Mouse (Mus musculus) liver, embryonic 16.5 days (tissue): ENCODE results near the gene E130311K13Rik. TPM values are rescaled to one million over a fixed set of nuclear protein-coding genes. Genes with fewer than 3 reads are reported as not detected.

ENCODE experiments used
- ATAC-seq: fragments of 200-750 bp; cut with Nextera tagmentation; 2 replicates; pipeline ENCODE4 v1.8.0; 2017; ENCODE audit warnings: low read depth, mild to moderate bottlenecking, moderate number of reproducible peaks, moderate library complexity
- H3K27ac ChIP-seq: fragments of 300-500 bp; sonication (generic); 2 replicates; pipeline ENCODE4 v1.5.1; 2014; ENCODE audit warnings: mild to moderate bottlenecking, low read length
- H3K27me3 ChIP-seq: fragments of 300-500 bp; sonication (generic); 2 replicates; pipeline ENCODE4 v1.6.1; 2014; ENCODE audit warnings: low read depth, low read length, mixed read lengths; ENCODE audit not compliant: control insufficient read depth, insufficient read depth
- H3K36me3 ChIP-seq: fragments of 300-500 bp; sonication (generic); 2 replicates; pipeline ENCODE4 v1.6.1; 2014; ENCODE audit warnings: mild to moderate bottlenecking; ENCODE audit not compliant: control insufficient read depth, insufficient read depth
- H3K4me1 ChIP-seq: fragments of 300-500 bp; sonication (generic); 2 replicates; pipeline ENCODE4 v1.6.1; 2014; ENCODE audit warnings: low read depth, low read length, mixed read lengths; ENCODE audit not compliant: control insufficient read depth
- H3K4me2 ChIP-seq: fragments of 300-500 bp; sonication (generic); 2 replicates; pipeline ENCODE4 v1.6.1; 2014; ENCODE audit warnings: low read depth, low read length, mixed read lengths
- H3K4me3 ChIP-seq: fragments of 300-500 bp; sonication (generic); 2 replicates; pipeline ENCODE4 v1.5.1; 2014; ENCODE audit warnings: low read depth, mild to moderate bottlenecking, low read length
- H3K9ac ChIP-seq: fragments of 300-500 bp; sonication (generic); 2 replicates; pipeline ENCODE4 v1.6.1; 2014; ENCODE audit warnings: low read depth, low read length
- H3K9me3 ChIP-seq: fragments of 300-500 bp; sonication (generic); replicated peaks from 2 replicates; pipeline ENCODE4 v1.6.1; 2016; ENCODE audit warnings: low read length; ENCODE audit not compliant: control insufficient read depth
- WGBS: fragments of 180-500 bp; shearing (Covaris S2); extraction: QIAGEN DNeasy Blood & Tissue Kit; methylation state at CpG from one replicate; pipeline ENCODE4 v1.1.7; 2014; ENCODE audit not compliant: insufficient replicate concordance; 5-methylcytosine and 5-hydroxymethylcytosine counted together
- polyA plus RNA-seq: library from polyadenylated mRNA; unstranded; fragments of >200 nt; fragmentation: Nextera tagmentation; extraction: Ambion mirVana; gene quantifications from 2 replicates; pipeline ENCODE4 v1.2.1, GENCODE M21; 2015

Gene E130311K13Rik
- polyA plus RNA-seq, 1 experiment from 2014 or later, result 1.9 TPM

GRCm38 (mm10) chr3:63898581-63899308, 30.5 kb downstream of the E130311K13Rik start:
- Histone ChIP-seq H3K27ac (no peak overlapping the region), H3K4me3 (peak overlapping the region; percentile 54), H3K4me1 (no peaks in the 10 kb centered on the region), H3K27me3 (peaks cover 25% of the 10 kb centered on the region), H3K9me3 (no peaks in the 10 kb centered on the region), H3K4me2 (peak overlapping the region; percentile 80), H3K36me3 (no peaks in the 10 kb centered on the region), H3K9ac (no peak overlapping the region; the same call in 1 of the 2 replicates)
- under 1% methylated on average over 40 of the region's 41 CpGs for WGBS
- ATAC-seq, result peak; percentile 48; the same call in 1 of the 2 replicates

DNA sequence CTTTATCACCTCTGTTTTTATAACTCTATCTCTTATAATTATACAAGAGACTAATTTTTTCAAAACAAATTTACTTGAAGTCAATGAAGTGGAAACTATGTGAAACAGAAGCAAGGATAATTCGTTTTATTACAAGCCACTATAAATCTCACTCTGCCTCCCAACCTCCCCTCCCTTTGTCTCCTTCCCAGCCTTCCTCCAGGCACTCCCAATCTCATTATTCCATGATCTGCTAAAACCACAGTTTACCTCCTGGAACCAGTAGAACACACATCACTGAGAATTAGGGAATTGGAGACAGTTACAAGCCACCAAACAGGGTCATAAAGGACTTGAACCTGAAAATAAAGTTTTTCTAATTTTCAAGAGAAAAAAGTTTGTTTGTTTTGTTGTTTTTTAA, 32.1 kb downstream of the E130311K13Rik start:
- H3K4me1 ChIP-seq, result no peaks in the 10 kb centered on the region

DNA sequence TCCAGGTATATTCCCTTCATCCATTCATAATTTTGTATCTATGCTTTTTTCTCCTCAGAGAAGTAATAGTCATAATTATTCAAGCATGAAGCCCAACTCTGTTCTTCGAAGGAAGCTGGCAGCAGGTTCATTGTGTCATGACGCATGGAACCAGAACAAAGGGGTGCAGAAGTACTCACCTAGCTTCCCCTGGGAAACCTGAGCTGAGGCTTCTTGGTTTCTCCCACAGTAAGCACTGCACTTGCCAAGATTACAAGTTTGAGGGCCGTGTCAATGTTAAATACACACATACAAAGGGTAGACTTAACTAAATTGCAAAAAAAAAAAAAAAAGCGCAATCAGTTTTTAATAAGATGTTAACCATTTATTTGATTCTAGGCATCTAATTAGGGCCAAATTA, 33.0 kb downstream of the E130311K13Rik start:
- H3K27ac ChIP-seq, result no peak overlapping the region
- H3K9me3 ChIP-seq, result no peaks in the 10 kb centered on the region
- no peaks in the 10 kb centered on the region for H3K36me3 ChIP-seq
- no peak overlapping the region for H3K4me2 ChIP-seq
- peaks cover 25% of the 10 kb centered on the region for H3K27me3 ChIP-seq
- H3K4me3 ChIP-seq, result no peak overlapping the region
- 66% methylated on average over 4 of the region's 4 CpGs for WGBS
- no peak overlapping the region for H3K9ac ChIP-seq
- no peak for ATAC-seq
- H3K4me1 ChIP-seq, result no peaks in the 10 kb centered on the region

More for the DNA sequence above, 32.1 kb downstream of the E130311K13Rik start:
- 21% methylated on average over 1 of the region's 1 CpGs for WGBS
- Histone ChIP-seq H3K27me3 (peaks cover 25% of the 10 kb centered on the region), H3K4me3 (no peak overlapping the region), H3K36me3 (no peaks in the 10 kb centered on the region), H3K4me2 (no peak overlapping the region), H3K27ac (no peak overlapping the region), H3K9me3 (no peaks in the 10 kb centered on the region), H3K9ac (no peak overlapping the region)
- no peak for ATAC-seq

GRCm38 (mm10) chr3:63895786-63896185, 33.5 kb downstream of the E130311K13Rik start:
- Histone ChIP-seq H3K9ac (no peak overlapping the region), H3K4me1 (no peaks in the 10 kb centered on the region), H3K9me3 (no peaks in the 10 kb centered on the region), H3K27me3 (peaks cover 25% of the 10 kb centered on the region), H3K36me3 (no peaks in the 10 kb centered on the region), H3K4me2 (no peak overlapping the region), H3K27ac (no peak overlapping the region), H3K4me3 (no peak overlapping the region)
- ATAC-seq, result no peak
- WGBS, result 35% methylated on average over 2 of the region's 2 CpGs

- ATAC-seq, result no peak
- Histone ChIP-seq H3K9me3 (no peaks in the 10 kb centered on the region), H3K4me3 (no peak overlapping the region), H3K4me1 (no peaks in the 10 kb centered on the region), H3K9ac (no peak overlapping the region), H3K4me2 (no peak overlapping the region), H3K36me3 (no peaks in the 10 kb centered on the region), H3K27ac (no peak overlapping the region), H3K27me3 (peaks cover 7% of the 10 kb centered on the region)
- 10% methylated on average over 7 of the region's 7 CpGs for WGBS
Observed at GRCm38 (mm10) chr3:63893677-63894076, 35.6 kb downstream of the E130311K13Rik start.

GRCm38 (mm10) chr3:63892154-63892553, 37.1 kb downstream of the E130311K13Rik start:
- WGBS, result 40% methylated on average over 3 of the region's 3 CpGs
- no peak overlapping the region for H3K9ac ChIP-seq
- H3K4me3 ChIP-seq, result no peak overlapping the region
- H3K27me3 ChIP-seq, result no peaks in the 10 kb centered on the region
- no peaks in the 10 kb centered on the region for H3K36me3 ChIP-seq
- no peaks in the 10 kb centered on the region for H3K9me3 ChIP-seq
- no peak overlapping the region for H3K4me2 ChIP-seq
- no peaks in the 10 kb centered on the region for H3K4me1 ChIP-seq
- H3K27ac ChIP-seq, result no peak overlapping the region
- no peak for ATAC-seq

- no peak for ATAC-seq
Observed at GRCm38 (mm10) chr3:63881065-63881464, 48.2 kb downstream of the E130311K13Rik start.

DNA sequence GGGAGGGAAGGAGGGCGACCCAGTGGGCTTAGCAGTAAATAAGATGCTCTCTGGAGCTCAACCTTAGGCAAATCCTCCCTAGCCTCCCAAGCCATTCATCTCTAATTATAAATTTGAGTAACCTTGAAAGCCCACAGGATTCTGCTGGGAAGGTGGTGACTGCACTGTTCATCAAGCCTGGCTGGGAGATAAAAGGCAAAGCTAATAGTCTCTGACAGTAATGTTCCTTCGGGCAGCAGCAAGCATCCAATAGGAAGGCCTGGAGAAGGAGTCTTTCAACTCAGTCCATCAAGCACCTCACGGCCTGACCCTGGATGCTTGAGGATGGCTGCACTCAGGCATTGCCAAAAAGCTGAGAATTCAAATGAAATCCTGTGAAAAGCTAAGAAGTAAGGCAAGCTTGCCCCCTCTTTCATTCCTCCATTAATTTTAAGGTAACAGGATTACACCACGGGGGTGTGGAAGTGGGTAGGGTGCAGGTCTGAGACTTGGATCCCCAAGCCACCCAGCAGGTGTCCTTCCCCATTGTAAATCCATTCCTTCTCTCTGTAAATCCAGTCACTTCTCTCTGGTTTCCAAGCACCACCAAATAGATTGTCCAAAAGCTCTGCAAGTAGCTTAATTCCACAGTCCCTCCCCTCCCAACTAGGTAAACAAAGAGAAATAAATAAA, 50.1 kb downstream of the E130311K13Rik start:
- Histone ChIP-seq H3K4me2 (no peak overlapping the region), H3K4me3 (no peak overlapping the region), H3K27me3 (no peaks in the 10 kb centered on the region), H3K27ac (no peak overlapping the region), H3K9me3 (no peaks in the 10 kb centered on the region), H3K9ac (no peak overlapping the region), H3K36me3 (no peaks in the 10 kb centered on the region), H3K4me1 (no peaks in the 10 kb centered on the region)
- ATAC-seq, result no peak
- 47% methylated on average over 4 of the region's 4 CpGs for WGBS

More at GRCm38 (mm10) chr3:63881065-63881464, 48.2 kb downstream of the E130311K13Rik start:
- WGBS, result 69% methylated on average over 2 of the region's 2 CpGs
- no peak overlapping the region for H3K27ac ChIP-seq
- no peaks in the 10 kb centered on the region for H3K36me3 ChIP-seq
- no peak overlapping the region for H3K9ac ChIP-seq
- no peak overlapping the region for H3K4me3 ChIP-seq
- H3K9me3 ChIP-seq, result no peaks in the 10 kb centered on the region
- H3K4me1 ChIP-seq, result no peaks in the 10 kb centered on the region
- no peak overlapping the region for H3K4me2 ChIP-seq
- no peaks in the 10 kb centered on the region for H3K27me3 ChIP-seq

DNA sequence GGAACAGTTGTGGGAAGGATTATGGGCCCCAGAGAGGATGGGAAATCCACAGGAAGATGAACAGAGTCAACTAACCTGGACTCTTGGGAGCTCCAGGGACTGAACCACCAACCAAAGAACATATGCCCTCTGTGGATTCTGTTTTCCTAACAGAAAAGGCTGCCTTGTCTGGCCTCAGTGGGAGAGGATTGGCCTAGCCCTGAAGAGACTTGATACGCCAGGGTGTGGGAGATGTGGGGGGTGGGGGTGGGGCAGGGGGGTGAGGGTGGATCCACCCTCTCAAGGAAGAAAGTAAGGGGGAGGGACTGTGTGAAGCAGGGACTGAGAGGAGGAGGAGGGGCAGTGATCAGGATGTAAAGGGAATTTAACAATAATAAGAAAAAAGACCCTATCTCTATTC, 56.5 kb downstream of the E130311K13Rik start:
- no peaks in the 10 kb centered on the region for H3K27me3 ChIP-seq
- H3K4me1 ChIP-seq, result no peaks in the 10 kb centered on the region
- no peaks in the 10 kb centered on the region for H3K36me3 ChIP-seq
- H3K9ac ChIP-seq, result no peak overlapping the region
- H3K27ac ChIP-seq, result no peak overlapping the region
- no peaks in the 10 kb centered on the region for H3K9me3 ChIP-seq
- H3K4me3 ChIP-seq, result no peak overlapping the region
- no peak overlapping the region for H3K4me2 ChIP-seq
- no peak for ATAC-seq
- WGBS, result 52% methylated on average over 1 of the region's 1 CpGs
